Mouse (Mus musculus): ENCODE data around the gene Snrpb. TPM values are rescaled to one million over a fixed set of nuclear protein-coding genes. Genes with fewer than 3 reads are reported as not detected.

Gene Snrpb
- polyA plus RNA-seq (2015; fragmentation: Nextera tagmentation; extraction: Ambion mirVana): 687 and 730 TPM in 2 replicates

DNA sequence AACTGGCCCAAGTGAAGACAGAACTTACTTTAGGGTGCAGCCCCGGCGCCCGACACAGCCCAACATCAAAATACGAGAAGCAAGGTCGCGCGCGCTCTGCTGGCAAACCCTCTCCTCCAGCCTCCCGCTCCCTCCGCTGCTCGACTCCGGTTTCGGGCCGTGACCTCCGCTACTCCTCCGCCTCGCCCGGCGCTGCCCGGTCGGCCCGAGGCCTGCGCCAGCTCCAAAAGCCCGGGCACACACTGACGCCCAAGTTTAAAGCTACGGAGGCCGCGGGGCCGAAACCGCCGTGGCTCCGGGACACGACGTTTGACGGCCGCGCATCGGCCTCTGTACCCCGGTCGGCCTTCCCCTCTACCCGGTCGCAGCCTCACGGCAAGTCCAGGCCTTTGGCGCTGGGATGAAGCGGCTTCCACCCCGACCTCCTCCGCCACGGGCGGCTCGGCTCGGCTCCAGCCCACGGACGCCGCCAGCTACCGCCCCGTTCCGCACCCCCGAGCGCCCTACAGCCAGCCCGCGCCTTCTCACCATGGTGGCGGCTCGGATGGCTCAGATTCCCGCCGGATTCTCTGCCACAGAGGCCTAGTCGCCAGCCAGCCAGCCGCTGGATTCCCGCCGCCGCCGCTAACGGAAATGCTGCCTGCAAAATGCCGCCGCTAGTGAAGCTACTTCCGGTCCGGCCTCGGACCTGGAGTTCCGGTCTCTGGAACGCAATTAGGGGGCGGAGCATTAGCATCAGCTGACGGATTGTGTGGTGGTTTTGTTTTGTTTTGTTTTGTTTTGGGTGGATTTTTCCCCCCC lies at the start of gene Snrpb:
Gene Snrpb, minus strand, starts transcription at position 698 of the 801 bp plus-strand sequence.
- ATAC-seq (ENCODE audit: low FRiP score, low TSS enrichment): peak; percentile 88
- Histone ChIP-seq H3K27ac (ENCODE audit: low read length) (peak within 1 kb of the TSS; percentile 97), H3K4me3 (ENCODE audit: low read length) (peak within 1 kb of the TSS; percentile 87), H3K36me3 (ENCODE audit: insufficient read depth, low read length) (peaks cover 24% of the 10 kb centered on the region), H3K9me3 (ENCODE audit: low read length) (no peaks in the 10 kb centered on the region), H3K4me2 (replicated peaks; ENCODE audit: low read depth, low read length) (peak within 1 kb of the TSS; percentile 83), H3K4me1 (ENCODE audit: insufficient read depth, low read length) (peaks cover 19% of the 10 kb centered on the region), H3K9ac (replicated peaks; ENCODE audit: low read length) (peak within 1 kb of the TSS; percentile 100), H3K27me3 (ENCODE audit: insufficient read depth, low read length) (no peaks in the 10 kb centered on the region)
- 0% methylated on average over 81 of the region's 81 CpGs for WGBS

DNA sequence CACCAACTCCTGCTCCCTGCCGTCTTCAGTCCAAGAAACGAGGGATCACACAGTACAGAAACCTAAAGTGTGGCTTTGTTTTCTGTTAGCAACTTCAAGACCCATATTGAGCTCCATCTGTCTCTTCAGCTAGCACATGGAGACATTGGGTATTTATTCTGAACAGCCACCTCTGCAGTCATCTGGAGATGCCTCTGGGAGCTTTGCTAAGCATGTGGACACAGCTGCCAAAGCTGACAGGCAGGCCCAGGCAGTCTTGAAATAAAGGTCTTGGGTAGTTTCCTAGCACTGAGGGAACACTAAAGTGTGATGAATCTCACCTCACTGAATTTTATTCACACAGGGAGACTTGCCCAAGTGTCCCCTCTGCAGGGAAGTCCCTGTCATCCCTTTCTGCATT lies 32.4 kb upstream of the Snrpb start:
- Histone ChIP-seq H3K4me3 (ENCODE audit: low read length) (no peak overlapping the region), H3K27ac (ENCODE audit: low read length) (no peak overlapping the region), H3K4me1 (ENCODE audit: insufficient read depth, low read length) (no peaks in the 10 kb centered on the region), H3K4me2 (replicated peaks; ENCODE audit: low read depth, low read length) (no peak overlapping the region), H3K9ac (replicated peaks; ENCODE audit: low read length) (no peak overlapping the region), H3K27me3 (ENCODE audit: insufficient read depth, low read length) (no peaks in the 10 kb centered on the region), H3K36me3 (ENCODE audit: insufficient read depth, low read length) (no peaks in the 10 kb centered on the region), H3K9me3 (ENCODE audit: low read length) (no peaks in the 10 kb centered on the region)
- WGBS: 90% methylated on average over 2 of the region's 2 CpGs
- ATAC-seq (ENCODE audit: low FRiP score, low TSS enrichment): no peak

DNA sequence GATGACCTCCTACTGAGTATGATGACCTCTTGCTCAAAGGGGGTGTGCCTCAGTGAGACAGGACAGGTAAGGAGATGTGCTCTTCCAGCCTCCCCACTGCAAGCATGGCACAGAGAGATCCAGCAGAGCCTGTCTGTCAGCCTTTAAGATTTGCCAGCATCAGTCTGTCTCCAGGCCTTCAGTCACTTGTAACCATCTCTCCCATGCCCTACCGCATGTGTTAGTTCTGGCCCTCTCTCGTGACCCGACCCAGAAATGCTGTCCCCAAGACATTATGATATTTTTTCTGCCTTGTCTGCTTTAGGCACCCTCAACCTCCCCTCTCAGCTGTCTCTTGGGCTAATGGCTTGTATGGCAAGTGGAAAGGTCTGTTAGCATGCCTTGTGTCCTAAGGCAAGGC lies 30.4 kb upstream of the Snrpb start:
- no peaks in the 10 kb centered on the region for H3K36me3 ChIP-seq (ENCODE audit: insufficient read depth, low read length)
- H3K4me1 ChIP-seq (ENCODE audit: insufficient read depth, low read length): no peaks in the 10 kb centered on the region
- no peaks in the 10 kb centered on the region for H3K27me3 ChIP-seq (ENCODE audit: insufficient read depth, low read length)
- WGBS: 92% methylated on average over 3 of the region's 3 CpGs
- H3K4me3 ChIP-seq (ENCODE audit: low read length): no peak overlapping the region
- H3K9me3 ChIP-seq (ENCODE audit: low read length): no peaks in the 10 kb centered on the region
- H3K4me2 ChIP-seq (replicated peaks; ENCODE audit: low read depth, low read length): no peak overlapping the region
- ATAC-seq (ENCODE audit: low FRiP score, low TSS enrichment): no peak
- no peak overlapping the region for H3K27ac ChIP-seq (ENCODE audit: low read length)
- no peak overlapping the region for H3K9ac ChIP-seq (replicated peaks; ENCODE audit: low read length)

DNA sequence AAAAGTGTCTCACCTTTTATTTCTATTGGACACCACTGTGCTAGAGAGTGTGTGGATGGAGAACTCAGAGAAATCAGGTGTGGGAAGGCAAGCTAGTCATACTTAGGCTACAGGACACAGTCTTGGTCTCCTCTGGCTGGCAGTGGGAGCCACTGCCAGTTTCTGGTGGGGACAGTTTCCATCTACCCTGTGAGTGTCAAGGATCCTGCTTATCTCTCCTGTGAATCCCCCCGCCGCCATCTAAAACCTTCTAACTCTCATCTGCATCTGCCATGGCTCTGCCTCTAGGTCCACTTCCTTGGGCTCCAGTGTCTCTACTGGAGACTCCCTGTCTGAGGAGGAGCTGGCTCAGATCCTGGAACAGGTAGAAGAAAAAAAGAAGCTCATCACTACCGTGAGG lies 28.8 kb upstream of the Snrpb start:
- H3K27ac ChIP-seq (ENCODE audit: low read length): no peak overlapping the region
- H3K4me3 ChIP-seq (ENCODE audit: low read length): no peak overlapping the region
- H3K27me3 ChIP-seq (ENCODE audit: insufficient read depth, low read length): no peaks in the 10 kb centered on the region
- H3K4me2 ChIP-seq (replicated peaks; ENCODE audit: low read depth, low read length): no peak overlapping the region
- no peaks in the 10 kb centered on the region for H3K4me1 ChIP-seq (ENCODE audit: insufficient read depth, low read length)
- ATAC-seq (ENCODE audit: low FRiP score, low TSS enrichment): no peak
- no peaks in the 10 kb centered on the region for H3K9me3 ChIP-seq (ENCODE audit: low read length)
- no peak overlapping the region for H3K9ac ChIP-seq (replicated peaks; ENCODE audit: low read length)
- 87% methylated on average over 3 of the region's 3 CpGs for WGBS
- no peaks in the 10 kb centered on the region for H3K36me3 ChIP-seq (ENCODE audit: insufficient read depth, low read length)

DNA sequence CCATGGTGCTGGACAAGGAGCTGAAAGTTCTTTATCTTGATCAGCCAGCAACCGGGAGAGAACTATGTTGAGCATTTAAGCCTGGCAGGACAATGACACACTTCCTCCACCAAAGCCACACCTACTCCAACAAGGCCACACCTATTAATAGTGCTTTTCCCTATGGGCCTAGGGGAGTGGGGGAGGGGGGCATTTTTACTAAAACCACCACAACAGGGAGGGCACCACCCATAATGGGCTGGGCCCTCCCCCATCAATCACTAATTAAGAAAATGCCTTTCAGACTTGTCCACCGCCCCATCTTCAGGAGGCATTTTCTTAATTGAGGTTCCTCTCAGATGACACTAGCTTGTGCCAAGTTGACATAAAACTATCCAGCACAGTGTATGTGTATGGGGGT lies 28.2 kb upstream of the Snrpb start:
- Histone ChIP-seq H3K4me1 (ENCODE audit: insufficient read depth, low read length) (no peaks in the 10 kb centered on the region), H3K36me3 (ENCODE audit: insufficient read depth, low read length) (no peaks in the 10 kb centered on the region), H3K27me3 (ENCODE audit: insufficient read depth, low read length) (no peaks in the 10 kb centered on the region), H3K4me3 (ENCODE audit: low read length) (no peak overlapping the region), H3K9ac (replicated peaks; ENCODE audit: low read length) (no peak overlapping the region), H3K9me3 (ENCODE audit: low read length) (no peaks in the 10 kb centered on the region), H3K27ac (ENCODE audit: low read length) (no peak overlapping the region), H3K4me2 (replicated peaks; ENCODE audit: low read depth, low read length) (no peak overlapping the region)
- ATAC-seq (ENCODE audit: low FRiP score, low TSS enrichment): no peak
- 73% methylated on average over 2 of the region's 2 CpGs for WGBS

DNA sequence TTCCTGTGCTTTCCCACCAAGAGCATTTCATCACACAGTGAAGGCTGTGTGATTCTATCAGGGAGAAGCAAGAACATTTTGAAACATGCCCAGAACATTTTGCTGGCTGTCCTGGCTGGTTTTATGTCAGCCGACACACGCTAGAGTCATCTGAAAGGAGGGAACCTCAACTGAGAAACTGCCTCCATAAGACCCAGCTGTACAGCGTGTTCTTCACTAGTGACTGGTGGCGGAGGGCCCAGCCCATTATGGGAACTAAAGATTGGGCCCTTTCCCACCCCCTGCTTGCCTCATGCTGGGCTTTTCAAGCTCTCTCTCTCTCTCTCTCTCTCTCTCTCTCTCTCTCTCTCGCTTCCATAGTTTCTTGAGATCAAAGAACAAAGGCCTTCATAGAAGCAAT lies 21.8 kb upstream of the Snrpb start:
- Histone ChIP-seq H3K27ac (ENCODE audit: low read length) (no peak overlapping the region), H3K9me3 (ENCODE audit: low read length) (no peaks in the 10 kb centered on the region), H3K27me3 (ENCODE audit: insufficient read depth, low read length) (no peaks in the 10 kb centered on the region), H3K4me3 (ENCODE audit: low read length) (no peak overlapping the region), H3K36me3 (ENCODE audit: insufficient read depth, low read length) (no peaks in the 10 kb centered on the region), H3K4me1 (ENCODE audit: insufficient read depth, low read length) (no peaks in the 10 kb centered on the region), H3K9ac (replicated peaks; ENCODE audit: low read length) (no peak overlapping the region), H3K4me2 (replicated peaks; ENCODE audit: low read depth, low read length) (no peak overlapping the region)
- 84% methylated on average over 5 of the region's 5 CpGs for WGBS
- no peak for ATAC-seq (ENCODE audit: low FRiP score, low TSS enrichment)

DNA sequence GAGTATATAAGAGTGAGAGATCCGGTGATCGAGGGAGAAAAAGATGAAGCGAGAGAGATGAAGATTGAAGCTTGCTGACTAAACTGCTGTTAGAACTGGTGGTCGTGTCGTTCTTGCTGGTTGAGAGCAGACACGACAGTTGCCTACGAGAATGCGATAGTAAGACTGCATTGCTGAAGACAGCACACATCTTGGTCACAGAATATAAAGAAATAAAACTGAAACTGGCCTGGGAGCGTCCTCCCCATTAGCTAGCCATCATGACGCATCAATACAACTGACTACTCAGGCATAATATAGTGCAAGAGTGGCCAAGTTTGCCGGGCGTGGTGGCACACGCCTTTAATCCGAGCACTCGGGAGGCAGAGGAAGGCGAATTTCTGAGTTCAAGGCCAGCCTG lies 15.7 kb upstream of the Snrpb start, which contains the start of gene Tmc2:
Gene Tmc2, plus strand, starts transcription at position 301 of the 400 bp plus-strand sequence.
- peaks cover 1% of the 10 kb centered on the region; the same call in 1 of the 2 replicates for H3K9me3 ChIP-seq (ENCODE audit: low read length)
- H3K36me3 ChIP-seq (ENCODE audit: insufficient read depth, low read length): no peaks in the 10 kb centered on the region
- ATAC-seq (ENCODE audit: low FRiP score, low TSS enrichment): no peak
- H3K4me1 ChIP-seq (ENCODE audit: insufficient read depth, low read length): no peaks in the 10 kb centered on the region
- no peak within 1 kb of the TSS for H3K9ac ChIP-seq (replicated peaks; ENCODE audit: low read length)
- H3K27ac ChIP-seq (ENCODE audit: low read length): no peak within 1 kb of the TSS
- no peaks in the 10 kb centered on the region for H3K27me3 ChIP-seq (ENCODE audit: insufficient read depth, low read length)
- 91% methylated on average over 16 of the region's 16 CpGs for WGBS
- no peak within 1 kb of the TSS for H3K4me3 ChIP-seq (ENCODE audit: low read length)
- H3K4me2 ChIP-seq (replicated peaks; ENCODE audit: low read depth, low read length): no peak within 1 kb of the TSS

DNA sequence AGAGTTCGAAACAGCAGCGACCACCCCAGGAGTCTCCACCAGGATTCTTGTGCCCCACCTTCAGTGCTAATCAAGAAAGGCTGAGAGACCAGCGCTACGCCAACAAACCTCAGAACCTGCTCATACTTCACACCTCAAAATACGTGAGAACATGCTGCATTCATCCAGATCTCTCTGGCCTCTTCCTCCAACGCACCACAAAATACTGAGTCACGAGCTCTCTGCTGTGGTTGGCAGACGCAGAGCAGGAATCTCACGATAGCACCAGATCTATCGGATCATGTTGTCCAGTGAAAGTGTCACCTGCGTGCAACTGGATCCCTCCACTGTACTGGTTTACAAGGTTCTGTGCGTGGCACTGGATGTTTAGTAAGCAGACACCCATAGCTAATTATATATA lies 9.2 kb upstream of the Snrpb start:
- H3K27me3 ChIP-seq (ENCODE audit: insufficient read depth, low read length): no peaks in the 10 kb centered on the region
- 85% methylated on average over 12 of the region's 12 CpGs for WGBS
- no peak overlapping the region for H3K4me3 ChIP-seq (ENCODE audit: low read length)
- no peak for ATAC-seq (ENCODE audit: low FRiP score, low TSS enrichment)
- H3K27ac ChIP-seq (ENCODE audit: low read length): no peak overlapping the region
- H3K9ac ChIP-seq (replicated peaks; ENCODE audit: low read length): no peak overlapping the region
- H3K36me3 ChIP-seq (ENCODE audit: insufficient read depth, low read length): no peaks in the 10 kb centered on the region
- no peak overlapping the region for H3K4me2 ChIP-seq (replicated peaks; ENCODE audit: low read depth, low read length)
- no peaks in the 10 kb centered on the region for H3K4me1 ChIP-seq (ENCODE audit: insufficient read depth, low read length)
- peaks cover 2% of the 10 kb centered on the region; the same call in 1 of the 2 replicates for H3K9me3 ChIP-seq (ENCODE audit: low read length)

DNA sequence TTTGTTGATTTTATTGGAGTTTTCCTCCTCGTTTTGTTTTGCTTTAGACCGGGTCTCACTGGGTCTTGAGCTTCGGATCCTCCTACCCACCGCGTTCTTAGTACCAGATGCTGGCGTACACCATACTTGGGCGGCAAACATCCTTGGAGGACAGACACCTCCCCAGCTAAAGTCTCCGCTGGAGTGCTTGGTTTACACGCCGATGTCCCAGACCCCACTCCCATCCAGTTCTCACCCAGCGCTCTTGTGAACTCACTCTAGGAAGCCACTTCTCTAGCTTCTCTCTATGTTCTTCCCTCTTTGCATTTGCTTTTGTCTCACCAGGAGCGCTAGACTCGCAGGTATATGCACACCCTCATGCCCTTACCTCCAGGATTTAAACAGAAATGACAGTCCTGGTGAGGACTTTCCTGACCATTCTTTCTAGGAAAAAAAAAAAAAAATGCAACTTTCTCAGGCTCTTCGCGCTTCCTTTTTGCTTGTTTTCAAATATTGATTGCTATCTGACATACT lies 360 bp upstream of the Snrpb start:
- no peaks in the 10 kb centered on the region for H3K27me3 ChIP-seq (ENCODE audit: insufficient read depth, low read length)
- H3K4me3 ChIP-seq (ENCODE audit: low read length): peak overlapping the region; percentile 87
- 2% methylated on average over 15 of the region's 15 CpGs for WGBS
- peak; percentile 83 for ATAC-seq (ENCODE audit: low FRiP score, low TSS enrichment)
- H3K4me1 ChIP-seq (ENCODE audit: insufficient read depth, low read length): peaks cover 19% of the 10 kb centered on the region
- H3K9me3 ChIP-seq (ENCODE audit: low read length): no peaks in the 10 kb centered on the region
- H3K36me3 ChIP-seq (ENCODE audit: insufficient read depth, low read length): peaks cover 18% of the 10 kb centered on the region
- H3K9ac ChIP-seq (replicated peaks; ENCODE audit: low read length): peak overlapping the region; percentile 81
- peak overlapping the region; percentile 83 for H3K4me2 ChIP-seq (replicated peaks; ENCODE audit: low read depth, low read length)
- H3K27ac ChIP-seq (ENCODE audit: low read length): peak overlapping the region; percentile 97

DNA sequence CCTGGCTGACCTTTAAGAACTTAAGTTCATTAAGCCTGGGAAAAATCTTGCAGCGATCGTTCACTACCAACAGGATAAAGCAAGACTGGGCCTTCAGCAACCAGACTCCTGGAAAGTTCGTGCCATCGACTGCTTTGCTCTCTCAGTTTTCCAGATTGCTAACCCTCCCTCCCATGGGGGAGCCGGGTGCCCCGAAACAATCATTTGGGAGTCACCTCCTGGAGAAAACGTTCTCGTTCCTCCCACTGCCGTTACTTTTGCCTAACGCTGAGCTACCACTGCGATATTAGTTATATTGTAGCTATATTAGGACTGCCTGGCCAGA lies 860 bp downstream of the Snrpb start:
- WGBS: under 1% methylated on average over 11 of the region's 11 CpGs
- Histone ChIP-seq H3K4me1 (ENCODE audit: insufficient read depth, low read length) (peaks cover 19% of the 10 kb centered on the region), H3K9me3 (ENCODE audit: low read length) (no peaks in the 10 kb centered on the region), H3K27ac (ENCODE audit: low read length) (peak overlapping the region; percentile 97), H3K4me3 (ENCODE audit: low read length) (peak overlapping the region; percentile 87), H3K36me3 (ENCODE audit: insufficient read depth, low read length) (peaks cover 30% of the 10 kb centered on the region), H3K27me3 (ENCODE audit: insufficient read depth, low read length) (no peaks in the 10 kb centered on the region), H3K4me2 (replicated peaks; ENCODE audit: low read depth, low read length) (peak overlapping the region; percentile 83), H3K9ac (replicated peaks; ENCODE audit: low read length) (peak overlapping the region; percentile 100)
- ATAC-seq (ENCODE audit: low FRiP score, low TSS enrichment): 0 out of 2 replicates have a peak, but pooled peaks have one; percentile 3
